Mouse (Mus musculus) C2C12 (cell line): ENCODE results near the gene Tle4.

ENCODE experiments used
- CEBPB ChIP-seq: IDR thresholded peaks from one replicate; pipeline ENCODE4 v1.6.1; 2011; ENCODE audit warnings: low read depth, mild to moderate bottlenecking, control low read depth, moderate library complexity
- CTCF ChIP-seq: IDR thresholded peaks from one replicate; pipeline ENCODE4 v1.5.1; 2011; ENCODE audit not compliant: control insufficient read depth, insufficient read depth, insufficient read length
- FOSL1 ChIP-seq: IDR thresholded peaks from one replicate; pipeline ENCODE4 v1.8.0; 2011; ENCODE audit warnings: mild to moderate bottlenecking, low read length; ENCODE audit not compliant: poor library complexity, insufficient read depth, severe bottlenecking
- MAX ChIP-seq: IDR thresholded peaks from one replicate; pipeline ENCODE4 v1.6.1; 2011; ENCODE audit warnings: mild to moderate bottlenecking, control low read depth
- MYOD1 ChIP-seq: IDR thresholded peaks from one replicate; pipeline ENCODE4 v1.6.1; 2011; ENCODE audit warnings: low read depth; ENCODE audit not compliant: control insufficient read depth, insufficient read length
- MYOG ChIP-seq: IDR thresholded peaks from one replicate; pipeline ENCODE4 v1.6.1; 2011; ENCODE audit not compliant: control insufficient read depth, insufficient read length; ENCODE audit errors: extremely low read depth
- USF1 ChIP-seq: IDR thresholded peaks from one replicate; pipeline ENCODE4 v1.6.1; 2011; ENCODE audit warnings: low read depth, mild to moderate bottlenecking, control low read depth, moderate library complexity

- TF ChIP-seq USF1 (no peak), CTCF (no peak), MYOG (no peak), CEBPB (no peak), MAX (no peak), MYOD1 (no peak), FOSL1 (no peak)
These were observed 178.0 kb downstream of the Tle4 start for GRCm38 (mm10) chr19:14419886-14420285.
